Mouse (Mus musculus): ENCODE results near the gene Fam90a1b.

- no peak for TF ChIP-seq CTCF (IDR thresholded peaks at IDR 0.05)
- TF ChIP-seq EP300 (IDR thresholded peaks at IDR 0.05; ENCODE audit: insufficient read depth, low read depth, low read length), result no peak
- TF ChIP-seq POLR2A (IDR thresholded peaks at IDR 0.05; ENCODE audit: insufficient read depth, low read depth, low read length), result no peak
These were observed 671 bp upstream of the Fam90a1b start for GRCm38 (mm10) chrX:94367248-94367647.

All from heart, adult 2 months (tissue).